Mouse (Mus musculus) myocyte (in vitro differentiated cells): ENCODE data around the gene Pcp4. TPM values are rescaled to one million over a fixed set of nuclear protein-coding genes. Genes with fewer than 3 reads are reported as not detected.
"Not testable (repeated sequence)": the region's sequence is repeated elsewhere in the genome, so short reads cannot be mapped to it uniquely, and the experiment has no call there.

Experiments used
- H3K27me3 ChIP-seq: one replicate; pipeline ENCODE4 v1.6.1; 2011; ENCODE audit not compliant: control insufficient read depth, insufficient read depth, insufficient read length
- H3K36me3 ChIP-seq: one replicate; pipeline ENCODE4 v1.6.1; 2011; ENCODE audit not compliant: control insufficient read depth, insufficient read depth
- H3K4me2 ChIP-seq: one replicate; pipeline ENCODE4 v1.6.1; 2011; ENCODE audit warnings: low read depth, control low read depth
- H3K4me3 ChIP-seq: one replicate; pipeline ENCODE4 v1.5.1; 2011; ENCODE audit warnings: mild to moderate bottlenecking, control low read depth, moderate library complexity
- H3K79me2 ChIP-seq: one replicate; pipeline ENCODE4 v1.6.1; 2011; ENCODE audit not compliant: control insufficient read depth, insufficient read depth
- H3ac ChIP-seq: one replicate; pipeline ENCODE4 v1.6.1; 2011; ENCODE audit not compliant: control insufficient read depth, insufficient read length
- CEBPB ChIP-seq: IDR thresholded peaks from 2 replicates; pipeline ENCODE4 v1.6.1; 2011; ENCODE audit warnings: mild to moderate bottlenecking, moderate library complexity; ENCODE audit not compliant: poor library complexity, insufficient read depth, severe bottlenecking
- E2F4 ChIP-seq: IDR thresholded peaks from one replicate; pipeline ENCODE4 v1.6.1; 2011; ENCODE audit warnings: mild to moderate bottlenecking, control low read depth, moderate library complexity; ENCODE audit not compliant: insufficient read depth
- MAX ChIP-seq: IDR thresholded peaks from one replicate; pipeline ENCODE4 v1.6.1; 2011; ENCODE audit warnings: low read depth, mild to moderate bottlenecking, control low read depth
- MYOD1 ChIP-seq, 3 experiments: IDR thresholded peaks; one replicate each; pipeline ENCODE4 v1.6.1; 2011; ENCODE audit warnings: control low read depth in 2 of 3, low read depth in 2 of 3, mild to moderate bottlenecking in 2 of 3, moderate library complexity in 1 of 3; ENCODE audit not compliant: insufficient read length in 2 of 3, control insufficient read depth in 1 of 3
- MYOG ChIP-seq, 3 experiments: IDR thresholded peaks; one replicate each; pipeline ENCODE4 v1.6.1; 2011; ENCODE audit warnings: control low read depth in 2 of 3, low read depth in 2 of 3, mild to moderate bottlenecking in 2 of 3; ENCODE audit not compliant: insufficient read length in 2 of 3, control insufficient read depth in 1 of 3, insufficient read depth in 1 of 3
- POLR2A ChIP-seq: IDR thresholded peaks from one replicate; pipeline ENCODE4 v1.6.1; 2011; ENCODE audit warnings: low read depth, mild to moderate bottlenecking, control low read depth, moderate library complexity; ENCODE audit not compliant: insufficient read length
- POLR2AphosphoS2 ChIP-seq: IDR thresholded peaks from one replicate; pipeline ENCODE4 v1.6.1; 2011; ENCODE audit warnings: low read depth, control low read depth; ENCODE audit not compliant: insufficient read length
- REST ChIP-seq: IDR thresholded peaks from one replicate; pipeline ENCODE4 v1.6.1; 2011; ENCODE audit warnings: mild to moderate bottlenecking, control low read depth, moderate library complexity; ENCODE audit not compliant: insufficient read depth, insufficient read length
- SRF ChIP-seq: IDR thresholded peaks from one replicate; pipeline ENCODE4 v1.6.1; 2011; ENCODE audit warnings: low read depth; ENCODE audit not compliant: control insufficient read depth, insufficient read length
- TCF12 ChIP-seq: IDR thresholded peaks from one replicate; pipeline ENCODE4 v1.6.1; 2011; ENCODE audit warnings: mild to moderate bottlenecking, control low read depth; ENCODE audit not compliant: poor library complexity, insufficient read depth, severe bottlenecking
- TCF3 ChIP-seq: IDR thresholded peaks from one replicate; pipeline ENCODE4 v1.6.1; 2011; ENCODE audit warnings: low read depth, control low read depth; ENCODE audit not compliant: insufficient read length
- USF1 ChIP-seq: IDR thresholded peaks from one replicate; pipeline ENCODE4 v1.6.1; 2011; ENCODE audit warnings: low read depth, mild to moderate bottlenecking, control low read depth, moderate library complexity
- polyA plus RNA-seq: library from polyadenylated mRNA; unstranded; fragments of >200 nt; fragmentation: generic; extraction: Trizol; gene quantifications from one replicate; pipeline ENCODE4 v1.2.1, GENCODE M21; 2012; ENCODE audit warnings: missing spikeins

Pcp4 gene
- polyA plus RNA-seq, 1 experiment = not detected

GRCm38 (mm10) chr16:96443468-96443867 is 23.9 kb upstream of the Pcp4 start, which contains the start of gene Itgb2l:
Itgb2l (minus strand) TSS chr16:96443619.
- Histone ChIP-seq H3K27me3 (no peaks in the 10 kb centered on the region), H3K36me3 (no peaks in the 10 kb centered on the region), H3ac (no peak within 1 kb of the TSS), H3K4me2 (no peak within 1 kb of the TSS), H3K4me3 (no peak within 1 kb of the TSS), H3K79me2 (no peaks in the 10 kb centered on the region)
- no peak for TF ChIP-seq REST
- TF ChIP-seq POLR2AphosphoS2 = no peak
- no peak for TF ChIP-seq TCF12
- no peak for TF ChIP-seq TCF3
- TF ChIP-seq MAX = no peak
- TF ChIP-seq SRF = no peak
- no peak for TF ChIP-seq MYOG (IDR thresholded peaks at IDR 0.05; ENCODE audit: control insufficient read depth in 1 of 3, insufficient read depth in 1 of 3, insufficient read length in 2 of 3, low read depth in 2 of 3)
- no peak for TF ChIP-seq CEBPB
- TF ChIP-seq POLR2A = no peak

DNA sequence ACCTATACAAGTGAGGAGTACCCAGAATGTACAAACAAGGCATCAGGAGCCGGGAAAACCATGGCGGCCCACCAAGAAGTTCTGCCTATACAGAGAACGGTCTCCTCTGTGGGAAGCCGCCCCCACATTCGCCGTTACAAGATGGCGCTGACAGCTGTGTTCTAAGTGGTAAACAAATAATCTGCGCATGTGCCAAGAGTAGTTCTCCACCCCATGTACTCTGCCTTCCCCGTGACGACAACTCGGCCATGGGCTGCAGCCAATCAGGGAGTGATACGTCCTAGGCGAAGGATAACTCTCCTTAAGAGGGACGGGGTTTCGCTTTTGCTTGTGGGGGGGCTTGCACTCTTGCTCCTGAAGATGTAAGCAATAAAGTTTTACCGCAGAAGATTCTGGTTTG is 16.5 kb upstream of the Pcp4 start:
- not testable (repeated sequence) for H3K4me3 ChIP-seq, H3K4me2 ChIP-seq, H3ac ChIP-seq, H3K79me2 ChIP-seq, H3K36me3 ChIP-seq, H3K27me3 ChIP-seq

DNA sequence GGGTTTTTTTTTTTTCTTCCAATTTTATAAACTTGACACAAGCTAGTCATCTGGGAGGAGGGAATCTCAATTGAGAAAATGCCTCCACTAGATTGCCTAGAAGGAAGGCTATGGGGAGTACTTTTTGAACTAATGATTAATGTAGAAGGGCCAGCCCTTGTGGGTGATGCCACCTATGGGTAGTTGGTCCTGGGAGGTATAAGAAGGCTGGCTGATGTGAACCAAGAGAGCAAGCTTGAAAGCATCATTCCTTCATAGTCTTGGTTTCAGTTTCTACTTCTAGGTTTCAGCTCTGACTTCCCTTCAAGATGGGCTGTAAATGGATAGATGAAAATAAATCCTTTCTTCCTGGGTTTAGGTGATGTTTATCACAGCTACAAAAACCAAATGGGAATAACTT is 13.3 kb upstream of the Pcp4 start:
- H3K27me3 ChIP-seq = no peaks in the 10 kb centered on the region
- H3K4me3 ChIP-seq = no peak overlapping the region
- no peak overlapping the region for H3K4me2 ChIP-seq
- TF ChIP-seq MAX (no peak), TCF12 (no peak), E2F4 (no peak), USF1 (no peak), TCF3 (no peak), MYOD1 (IDR thresholded peaks at IDR 0.05; ENCODE audit: control insufficient read depth in 1 of 3, insufficient read length in 2 of 3, low read depth in 2 of 3) (no peak), MYOG (IDR thresholded peaks at IDR 0.05; ENCODE audit: control insufficient read depth in 1 of 3, insufficient read depth in 1 of 3, insufficient read length in 2 of 3, low read depth in 2 of 3) (no peak)
- no peaks in the 10 kb centered on the region for H3K79me2 ChIP-seq
- H3K36me3 ChIP-seq = no peaks in the 10 kb centered on the region
- no peak overlapping the region for H3ac ChIP-seq

DNA sequence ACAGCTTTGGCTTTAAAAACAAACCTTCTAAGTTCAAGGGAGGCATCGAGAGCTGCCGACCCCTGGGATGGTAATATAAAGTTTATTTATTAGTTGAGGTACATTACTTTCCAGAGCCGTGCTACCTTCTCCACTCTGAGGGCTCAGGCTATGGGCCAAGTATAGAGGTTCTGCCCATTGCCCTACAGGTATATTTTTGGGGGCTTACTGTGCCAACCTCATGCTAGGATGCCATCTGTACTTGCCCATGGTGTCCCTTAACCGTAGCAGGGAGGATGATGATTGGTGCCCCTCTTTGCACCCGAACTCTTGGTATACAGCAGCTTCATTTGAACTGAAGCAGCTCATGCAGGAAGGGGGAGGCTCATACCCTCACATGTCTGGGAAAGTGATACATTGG is 9.8 kb upstream of the Pcp4 start:
- TF ChIP-seq POLR2AphosphoS2 (no peak), MYOD1 (IDR thresholded peaks at IDR 0.05; ENCODE audit: control insufficient read depth in 1 of 3, insufficient read length in 2 of 3, low read depth in 2 of 3) (no peak), SRF (no peak), CEBPB (no peak), POLR2A (no peak), TCF3 (no peak), MYOG (IDR thresholded peaks at IDR 0.05; ENCODE audit: control insufficient read depth in 1 of 3, insufficient read depth in 1 of 3, insufficient read length in 2 of 3, low read depth in 2 of 3) (no peak), TCF12 (no peak), MAX (no peak), E2F4 (no peak), USF1 (no peak), REST (no peak)

DNA sequence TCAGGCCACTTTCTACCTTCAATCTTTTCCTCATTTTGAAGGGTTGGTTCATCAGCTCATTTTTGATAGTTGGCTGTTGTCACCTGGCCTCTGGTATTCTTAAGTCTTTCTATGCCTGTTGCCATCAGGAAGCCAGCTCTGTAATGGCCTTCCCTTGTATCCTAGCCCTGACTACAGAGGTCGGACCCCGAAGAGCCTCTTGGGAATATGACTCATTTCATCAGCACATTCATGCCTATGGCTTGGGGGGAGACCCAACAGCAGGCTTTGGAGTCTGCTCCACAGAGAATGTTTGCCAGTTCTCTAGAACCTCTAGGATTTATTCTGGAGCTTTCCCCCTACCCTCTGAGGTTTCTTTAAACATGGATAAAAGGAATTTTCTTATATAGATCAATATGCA is 8.1 kb upstream of the Pcp4 start:
- H3K36me3 ChIP-seq = no peaks in the 10 kb centered on the region
- peaks cover 7% of the 10 kb centered on the region for H3K27me3 ChIP-seq
- H3K4me2 ChIP-seq = no peak overlapping the region
- H3ac ChIP-seq = no peak overlapping the region
- H3K4me3 ChIP-seq = no peak overlapping the region
- no peak for TF ChIP-seq REST
- no peak for TF ChIP-seq CEBPB
- TF ChIP-seq E2F4 = no peak
- TF ChIP-seq MYOD1 (IDR thresholded peaks at IDR 0.05; ENCODE audit: control insufficient read depth in 1 of 3, insufficient read length in 2 of 3, low read depth in 2 of 3) = no peak
- no peak for TF ChIP-seq MAX
- no peak for TF ChIP-seq TCF3
- no peaks in the 10 kb centered on the region for H3K79me2 ChIP-seq

More for the DNA sequence above, 9.8 kb upstream of the Pcp4 start:
- H3K4me2 ChIP-seq = no peak overlapping the region
- H3K79me2 ChIP-seq = no peaks in the 10 kb centered on the region
- H3K4me3 ChIP-seq = no peak overlapping the region
- no peaks in the 10 kb centered on the region for H3K36me3 ChIP-seq
- no peak overlapping the region for H3ac ChIP-seq
- peaks cover 7% of the 10 kb centered on the region for H3K27me3 ChIP-seq

GRCm38 (mm10) chr16:96460788-96461187 is 6.6 kb upstream of the Pcp4 start:
- TF ChIP-seq E2F4 (no peak), TCF12 (no peak), TCF3 (no peak), MAX (no peak)
- Histone ChIP-seq H3K79me2 (no peaks in the 10 kb centered on the region), H3K36me3 (no peaks in the 10 kb centered on the region), H3K4me2 (no peak overlapping the region), H3ac (no peak overlapping the region), H3K4me3 (no peak overlapping the region), H3K27me3 (peaks cover 12% of the 10 kb centered on the region)
